In genomic region chr8:89271381-89272355, GRCm38 (mm10) we compare ENCODE assay signal across 8 mouse cellular contexts.
DNase-seq lines count a peak whose midpoint lies in the region; ATAC-seq and TF ChIP-seq lines count a peak whose summit lies in the region.

No protein-coding gene starts in this region.

- intact Hi-C loops in left cerebral cortex, postnatal 4 days (cut with DNase I), result no loop called here
- intact Hi-C loops in left cerebral cortex, postnatal 36 days (cut with DNase I), result no loop called here

- peak; percentile 42 for DNase-seq in left cerebral cortex, postnatal 4 days
- no peak for DNase-seq in left cerebral cortex, postnatal 36 days (ENCODE audit: low spot score in 2 of 2)
- DNase-seq in cerebellum, postnatal 36 days, result peak; percentile 3 to 5
- DNase-seq in hindbrain, embryonic 14.5 days (ENCODE audit: low spot score), result peak; percentile 28
- peak; percentile 73 for DNase-seq in midbrain, postnatal 0 days (ENCODE audit: low spot score)
- no peak for DNase-seq in urinary bladder, postnatal 36 days (ENCODE audit: low spot score in 2 of 2)
- DNase-seq in spleen, postnatal 10 days (ENCODE audit: low spot score in 2 of 2), result no peak
- DNase-seq in spleen, adult 18-20 months, result no peak

- H3K27ac ChIP-seq in hindbrain, embryonic 14.5 days, result peak overlapping the region; percentile 50
- no peak overlapping the region for H3K27ac ChIP-seq in midbrain, postnatal 0 days (ENCODE audit: low read depth, low read length)

- WGBS in hindbrain, embryonic 14.5 days, result 4% methylated on average over 22 of the region's 22 CpGs
- 11% methylated on average over 22 of the region's 22 CpGs for WGBS in midbrain, postnatal 0 days

- peaks cover 9% of the 10 kb centered on the region for H3K4me1 ChIP-seq in hindbrain, embryonic 14.5 days (replicated peaks; ENCODE audit: control insufficient read depth, insufficient read depth, low read length)
- no peaks in the 10 kb centered on the region for H3K4me1 ChIP-seq in midbrain, postnatal 0 days (ENCODE audit: insufficient read depth, low read length)

- 0 out of 2 replicates have a peak, but pooled peaks cover 7% of the 10 kb centered on the region for H3K27me3 ChIP-seq in hindbrain, embryonic 14.5 days (ENCODE audit: control insufficient read depth, insufficient read depth, low read length)
- peaks cover 6% of the 10 kb centered on the region; the same call in 1 of the 2 replicates for H3K27me3 ChIP-seq in midbrain, postnatal 0 days (ENCODE audit: insufficient read depth, low read length)

- H3K9me3 ChIP-seq in hindbrain, embryonic 14.5 days (ENCODE audit: control insufficient read depth, low read length), result no peaks in the 10 kb centered on the region
- H3K9me3 ChIP-seq in midbrain, postnatal 0 days (ENCODE audit: low read length), result no peaks in the 10 kb centered on the region

- peak; percentile 75; the same call in 1 of the 2 replicates for ATAC-seq in hindbrain, embryonic 14.5 days (ENCODE audit: low FRiP score)
- ATAC-seq in midbrain, postnatal 0 days (ENCODE audit: low FRiP score), result peak; percentile 68; the same call in 1 of the 2 replicates

- H3K4me2 ChIP-seq in hindbrain, embryonic 14.5 days (replicated peaks), result peak overlapping the region; percentile 64
- peak overlapping the region; percentile 56 for H3K4me2 ChIP-seq in midbrain, postnatal 0 days (ENCODE audit: low read depth, low read length, poor library complexity, severe bottlenecking)

- TF ChIP-seq CTCF in midbrain, postnatal 0 days (IDR thresholded peaks at IDR 0.05), result no peak

- peak overlapping the region; percentile 51 for H3K9ac ChIP-seq in hindbrain, embryonic 14.5 days
- no peak overlapping the region for H3K9ac ChIP-seq in midbrain, postnatal 0 days (replicated peaks; ENCODE audit: low read length, poor library complexity, severe bottlenecking)

- peak overlapping the region; percentile 26 for H3K4me3 ChIP-seq in hindbrain, embryonic 14.5 days (replicated peaks; ENCODE audit: low read length)
- H3K4me3 ChIP-seq in midbrain, postnatal 0 days (ENCODE audit: low read depth, low read length), result peak overlapping the region; percentile 28

- H3K36me3 ChIP-seq in hindbrain, embryonic 14.5 days (replicated peaks; ENCODE audit: control insufficient read depth, insufficient read depth), result no peaks in the 10 kb centered on the region
- no peaks in the 10 kb centered on the region for H3K36me3 ChIP-seq in midbrain, postnatal 0 days (ENCODE audit: insufficient read depth, low read length)

Comparison
In these comparisons a context has a peak if more than half of its experiments do, and no peak if none do; other contexts are left out.
1. DNase-seq: peak in left cerebral cortex, postnatal 4 days (single experiment), cerebellum, postnatal 36 days (2 of 2), hindbrain, embryonic 14.5 days (single experiment) and midbrain, postnatal 0 days (single experiment); none in left cerebral cortex, postnatal 36 days (0 of 2), urinary bladder, postnatal 36 days (0 of 2), spleen, postnatal 10 days (0 of 2) and spleen, adult 18-20 months (0 of 2).